Mouse (Mus musculus): ENCODE data around the gene Vmp1.

GRCm38 (mm10) chr11:86718369-86718768, 34.7 kb upstream of the Vmp1 start:
- TF ChIP-seq POLR2A (IDR thresholded peaks at IDR 0.05; ENCODE audit: borderline replicate concordance, insufficient read depth, low read length) (no peak), CTCF (IDR thresholded peaks at IDR 0.05; ENCODE audit: borderline replicate concordance, insufficient read depth, low read depth, low read length) (no peak)
